Mouse (Mus musculus): Measurements from ENCODE around the gene Plekhm3.

- TF ChIP-seq CTCF (IDR thresholded peaks at IDR 0.05; ENCODE audit: control insufficient read depth, insufficient read depth, low read length), result no peak
- no peak for TF ChIP-seq POLR2A (IDR thresholded peaks at IDR 0.05; ENCODE audit: borderline replicate concordance, control insufficient read depth, low read depth, low read length)
Observed at GRCm38 (mm10) chr1:64807766-64808165, 148.9 kb downstream of the Plekhm3 start.
